Mouse (Mus musculus): ENCODE measurements around the gene Baiap2l1.

Gene Baiap2l1

DNA sequence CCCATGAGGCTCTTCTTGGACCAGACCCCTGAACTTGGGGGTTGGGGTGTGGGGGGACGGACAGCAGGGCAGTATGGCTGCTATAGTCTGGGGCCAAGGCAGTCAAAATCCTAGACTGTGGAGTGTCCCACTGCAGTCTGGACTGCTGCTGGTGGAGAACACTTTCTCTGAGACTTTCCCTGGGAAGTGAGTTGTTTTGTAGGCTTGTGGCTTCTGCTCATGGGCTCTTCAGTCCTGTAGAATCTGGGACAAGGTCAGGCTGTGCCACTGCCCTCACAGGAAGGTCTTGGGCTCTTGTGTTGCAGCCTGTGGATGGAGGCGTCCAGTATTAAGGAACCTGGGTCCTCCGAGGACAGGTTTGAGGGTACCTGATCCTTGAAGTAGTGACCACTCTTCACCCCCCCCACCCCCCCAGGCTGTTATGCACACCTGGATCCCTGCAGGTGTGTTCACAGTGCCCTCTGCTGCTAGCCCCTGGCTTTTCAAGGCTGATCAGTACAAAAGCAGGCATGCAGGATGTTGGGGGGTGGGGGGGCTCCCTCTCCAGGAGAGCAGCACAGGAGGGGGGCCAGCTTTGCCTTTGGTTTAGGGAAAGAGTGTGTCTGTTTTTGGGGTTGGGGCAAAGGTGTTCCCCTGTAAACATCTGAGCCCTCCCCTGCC is 100.3 kb downstream of the Baiap2l1 start:
- DNase-seq (ENCODE audit: low spot score): no peak

GRCm38 (mm10) chr5:144256888-144257287 is 101.0 kb downstream of the Baiap2l1 start:
- DNase-seq (ENCODE audit: low spot score): no peak

- DNase-seq (ENCODE audit: low spot score): no peak
Observed at GRCm38 (mm10) chr5:144256541-144256870, 101.4 kb downstream of the Baiap2l1 start.

- DNase-seq (ENCODE audit: low spot score): no peak
Observed at GRCm38 (mm10) chr5:144255632-144256540, 102.0 kb downstream of the Baiap2l1 start.

- DNase-seq (ENCODE audit: low spot score): peak; percentile 82
Observed at GRCm38 (mm10) chr5:144254811-144255631, 102.9 kb downstream of the Baiap2l1 start.

- no peak for DNase-seq (ENCODE audit: low spot score)
Observed at GRCm38 (mm10) chr5:144254122-144254810, 103.6 kb downstream of the Baiap2l1 start.

GRCm38 (mm10) chr5:144253212-144253611 is 104.7 kb downstream of the Baiap2l1 start:
- DNase-seq (ENCODE audit: low spot score): no peak

GRCm38 (mm10) chr5:144251876-144252577 is 105.9 kb downstream of the Baiap2l1 start:
- DNase-seq (ENCODE audit: low spot score): no peak

GRCm38 (mm10) chr5:144249871-144250270 is 108.0 kb downstream of the Baiap2l1 start:
- no peak for DNase-seq (ENCODE audit: low spot score)

DNA sequence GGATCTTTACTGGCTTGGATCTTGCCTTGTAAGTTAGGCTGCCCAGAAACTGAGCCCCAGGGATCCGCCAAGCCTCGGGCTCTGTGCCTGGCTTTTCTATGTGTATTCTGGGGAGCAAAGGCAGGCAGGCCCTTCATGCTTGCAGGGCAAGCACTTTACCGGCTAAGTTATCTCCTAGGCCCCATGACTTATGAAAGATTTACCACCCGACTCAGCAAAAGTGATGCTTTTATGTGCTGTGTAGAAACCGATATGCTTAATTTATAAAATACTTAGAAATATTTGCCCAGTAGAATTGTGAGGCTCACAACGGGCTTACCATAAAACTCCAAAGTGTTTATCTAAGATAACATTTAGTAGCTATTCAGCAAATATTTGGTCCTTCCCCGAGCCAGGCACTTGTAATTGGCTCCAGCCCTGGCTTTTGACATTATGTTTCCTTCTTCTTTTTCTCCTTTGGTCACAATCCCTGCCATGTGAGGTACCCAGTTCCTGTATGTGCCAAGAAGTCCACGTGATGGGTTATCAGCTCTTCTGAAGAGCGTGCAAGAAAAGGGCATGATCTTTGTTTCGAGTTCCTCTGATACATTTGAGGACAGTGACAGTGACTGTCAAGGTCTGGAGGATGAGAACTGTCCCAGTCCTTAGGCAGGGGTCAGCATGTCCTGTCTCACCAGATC is 109.9 kb downstream of the Baiap2l1 start:
- no peak for DNase-seq (ENCODE audit: low spot score)

DNA sequence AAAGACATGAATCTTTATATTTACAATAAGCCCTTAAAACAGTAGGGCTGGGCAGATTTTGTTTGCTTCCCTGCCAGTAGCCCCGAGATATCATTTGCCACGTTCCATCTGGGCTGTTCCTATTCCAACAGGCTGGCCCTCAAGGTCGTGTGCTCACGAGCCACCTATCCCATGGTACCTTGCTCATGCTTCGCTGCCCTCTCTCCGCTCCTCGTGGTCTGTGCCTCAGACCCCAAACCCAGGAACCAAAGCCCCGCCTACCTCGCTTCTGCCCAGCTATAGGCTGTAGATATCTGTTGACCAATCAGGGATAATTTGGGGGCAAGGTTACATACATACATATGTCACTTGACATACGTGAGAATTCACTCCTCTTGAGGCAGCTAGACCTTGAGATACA is 110.6 kb downstream of the Baiap2l1 start:
- no peak for DNase-seq (ENCODE audit: low spot score)

DNA sequence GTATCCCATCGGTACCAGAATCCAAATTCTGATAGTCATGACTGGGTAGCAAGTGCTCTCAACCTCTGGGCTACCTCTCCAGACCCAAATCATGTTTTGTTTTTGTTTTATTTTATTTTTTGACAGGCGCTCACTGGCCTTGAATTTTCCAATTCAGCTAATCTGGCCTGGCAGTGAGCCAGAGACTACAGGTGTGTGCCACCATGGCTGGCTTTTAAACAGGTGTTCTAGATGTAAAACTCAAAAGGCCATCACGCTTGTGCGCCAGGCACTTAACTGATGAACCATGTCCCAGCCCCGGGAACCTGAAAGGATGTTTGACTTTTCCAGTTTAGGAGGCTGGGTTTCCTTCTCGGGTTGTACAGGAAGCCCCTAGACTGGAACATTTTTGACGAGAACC is 111.2 kb downstream of the Baiap2l1 start:
- no peak for DNase-seq (ENCODE audit: low spot score)

GRCm38 (mm10) chr5:144245592-144245991 is 112.3 kb downstream of the Baiap2l1 start:
- no peak for DNase-seq (ENCODE audit: low spot score)

DNA sequence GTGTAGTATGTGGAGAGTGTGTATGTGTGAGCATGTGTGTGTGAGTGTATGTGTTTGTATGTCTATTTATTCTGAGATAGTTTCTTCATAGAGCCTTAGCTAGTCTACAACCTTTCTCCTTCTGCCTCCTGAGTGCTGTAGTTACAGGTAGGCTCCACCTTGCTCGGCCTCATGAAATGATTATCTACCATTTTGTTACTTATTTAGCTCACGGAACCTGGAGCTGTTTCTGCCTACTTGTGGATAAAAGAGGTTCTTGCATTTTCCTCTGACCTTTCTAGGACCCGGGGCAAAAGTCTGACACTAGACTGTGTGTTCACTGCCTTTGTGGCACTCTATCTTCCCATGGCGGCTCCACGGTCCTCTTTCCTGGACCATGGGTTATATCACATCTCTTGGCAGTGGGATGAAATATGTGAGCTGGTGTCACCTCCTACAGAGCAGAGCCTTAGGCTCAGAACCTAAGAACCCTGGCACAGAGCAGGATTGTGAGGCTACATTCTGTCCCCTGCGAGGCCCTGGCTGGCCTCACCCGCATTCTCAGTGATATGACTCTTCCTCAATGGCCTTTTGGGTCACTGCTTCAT is 113.9 kb downstream of the Baiap2l1 start, which contains the start of gene Bri3:
TSS of gene Bri3 (plus strand) at position 537 of the 587 bp plus-strand sequence.
- no peak for DNase-seq (ENCODE audit: low spot score)

GRCm38 (mm10) chr5:144238969-144239368 is 118.9 kb downstream of the Baiap2l1 start:
- no peak for DNase-seq (ENCODE audit: low spot score)

GRCm38 (mm10) chr5:144234714-144235113 is 123.2 kb downstream of the Baiap2l1 start:
- no peak for DNase-seq (ENCODE audit: low spot score)

GRCm38 (mm10) chr5:144234222-144234621 is 123.7 kb downstream of the Baiap2l1 start:
- DNase-seq (ENCODE audit: low spot score): no peak

DNA sequence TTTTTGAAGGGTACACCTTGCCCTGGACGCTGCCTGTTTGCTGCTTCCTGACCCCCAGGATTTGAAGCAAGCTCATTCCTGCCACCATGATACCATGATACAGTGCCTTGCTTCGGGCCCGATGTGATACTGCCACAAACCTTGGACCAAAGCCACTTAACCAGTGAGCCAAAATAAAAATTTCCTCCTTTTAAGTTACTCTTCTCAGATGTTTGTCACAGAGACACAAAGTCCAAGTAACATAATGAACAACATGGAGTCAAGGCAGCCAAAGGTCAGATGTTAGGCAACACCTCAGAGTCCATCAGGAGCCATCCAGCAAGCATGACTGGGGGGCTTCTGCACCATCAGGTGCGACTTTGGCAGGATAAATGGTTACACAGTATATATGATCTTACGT is 125.4 kb downstream of the Baiap2l1 start:
- no peak for DNase-seq (ENCODE audit: low spot score)

DNA sequence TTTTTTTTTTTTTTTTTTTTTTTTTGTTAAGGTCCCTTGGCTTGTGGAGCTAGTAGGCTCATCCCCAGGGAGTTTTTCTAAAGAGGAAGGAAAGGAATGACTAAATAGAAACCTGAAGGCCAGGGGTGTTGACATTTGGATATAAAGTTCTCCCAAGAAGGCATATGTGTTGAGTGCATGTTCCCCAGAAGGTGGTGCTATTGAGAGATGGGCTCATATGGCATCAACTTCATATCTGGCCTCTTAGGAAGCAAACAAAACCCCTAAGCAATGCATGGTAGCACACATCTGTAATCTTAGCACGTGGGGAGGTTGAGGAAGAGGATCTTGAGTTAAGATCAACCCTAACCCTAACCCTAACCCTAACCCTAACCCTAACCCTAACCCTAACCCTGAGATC is 126.5 kb downstream of the Baiap2l1 start:
- no peak for DNase-seq (ENCODE audit: low spot score)

GRCm38 (mm10) chr5:144230216-144230615 is 127.7 kb downstream of the Baiap2l1 start:
- no peak for DNase-seq (ENCODE audit: low spot score)
